Mouse (Mus musculus): Measurements from ENCODE around the gene Cxcl12.

The Cxcl12 gene

GRCm38 (mm10) chr6:117175113-117175793, 6.9 kb downstream of the Cxcl12 start:
- no peak for DNase-seq (ENCODE audit: low read depth)

GRCm38 (mm10) chr6:117176406-117176805, 8.1 kb downstream of the Cxcl12 start:
- DNase-seq (ENCODE audit: low read depth), result no peak

GRCm38 (mm10) chr6:117180303-117180702, 12.0 kb downstream of the Cxcl12 start:
- no peak for DNase-seq (ENCODE audit: low read depth)

GRCm38 (mm10) chr6:117185381-117185780, 17.0 kb downstream of the Cxcl12 start:
- DNase-seq (ENCODE audit: low read depth), result no peak

GRCm38 (mm10) chr6:117190453-117190852, 22.1 kb downstream of the Cxcl12 start:
- DNase-seq (ENCODE audit: low read depth), result no peak

GRCm38 (mm10) chr6:117191741-117192140, 23.4 kb downstream of the Cxcl12 start:
- no peak for DNase-seq (ENCODE audit: low read depth)

GRCm38 (mm10) chr6:117192678-117193077, 24.3 kb downstream of the Cxcl12 start:
- no peak for DNase-seq (ENCODE audit: low read depth)

- no peak for DNase-seq (ENCODE audit: low read depth)
Observed at GRCm38 (mm10) chr6:117195270-117195669, 26.9 kb downstream of the Cxcl12 start.

- DNase-seq (ENCODE audit: low read depth), result no peak
Observed at GRCm38 (mm10) chr6:117198871-117199270, 30.5 kb downstream of the Cxcl12 start.

- peak; percentile 3 for DNase-seq (ENCODE audit: low read depth)
Observed at GRCm38 (mm10) chr6:117199718-117200117, 31.4 kb downstream of the Cxcl12 start.

- no peak for DNase-seq (ENCODE audit: low read depth)
Observed at GRCm38 (mm10) chr6:117200916-117201315, 32.6 kb downstream of the Cxcl12 start.

GRCm38 (mm10) chr6:117201396-117201795, 33.1 kb downstream of the Cxcl12 start:
- no peak for DNase-seq (ENCODE audit: low read depth)

GRCm38 (mm10) chr6:117201859-117202258, 33.5 kb downstream of the Cxcl12 start:
- no peak for DNase-seq (ENCODE audit: low read depth)

GRCm38 (mm10) chr6:117202856-117203400, 34.6 kb downstream of the Cxcl12 start:
- DNase-seq (ENCODE audit: low read depth), result no peak

GRCm38 (mm10) chr6:117204112-117204511, 35.8 kb downstream of the Cxcl12 start:
- DNase-seq (ENCODE audit: low read depth), result no peak

- no peak for DNase-seq (ENCODE audit: low read depth)
Observed at GRCm38 (mm10) chr6:117206834-117207233, 38.5 kb downstream of the Cxcl12 start.

GRCm38 (mm10) chr6:117207289-117207688, 39.0 kb downstream of the Cxcl12 start:
- DNase-seq (ENCODE audit: low read depth), result no peak

GRCm38 (mm10) chr6:117210086-117210485, 41.8 kb downstream of the Cxcl12 start:
- DNase-seq (ENCODE audit: low read depth), result no peak

- DNase-seq (ENCODE audit: low read depth), result no peak
Observed at GRCm38 (mm10) chr6:117210536-117210935, 42.2 kb downstream of the Cxcl12 start.

- DNase-seq (ENCODE audit: low read depth), result no peak
Observed at GRCm38 (mm10) chr6:117214506-117214905, 46.2 kb downstream of the Cxcl12 start.

- DNase-seq (ENCODE audit: low read depth), result no peak
Observed at GRCm38 (mm10) chr6:117218442-117219299, 50.3 kb downstream of the Cxcl12 start.

GRCm38 (mm10) chr6:117219300-117219680, 51.0 kb downstream of the Cxcl12 start:
- no peak for DNase-seq (ENCODE audit: low read depth)

GRCm38 (mm10) chr6:117219911-117220481, 51.7 kb downstream of the Cxcl12 start:
- DNase-seq (ENCODE audit: low read depth), result no peak
